Mouse (Mus musculus) c-Kit-negative CD71-positive TER-119-positive erythroid progenitor cells, embryonic 14.5 days (primary cell): ENCODE data around the gene Gm7247.
"Not testable (repeated sequence)": the region's sequence is repeated elsewhere in the genome, so short reads cannot be mapped to it uniquely, and the experiment has no call there.

Experiments
- DNase-seq: peaks from one replicate; pipeline ENCODE4 v3.0.0-alpha.2; 2013; ENCODE audit warnings: low read depth, low spot score

The Gm7247 gene

DNA sequence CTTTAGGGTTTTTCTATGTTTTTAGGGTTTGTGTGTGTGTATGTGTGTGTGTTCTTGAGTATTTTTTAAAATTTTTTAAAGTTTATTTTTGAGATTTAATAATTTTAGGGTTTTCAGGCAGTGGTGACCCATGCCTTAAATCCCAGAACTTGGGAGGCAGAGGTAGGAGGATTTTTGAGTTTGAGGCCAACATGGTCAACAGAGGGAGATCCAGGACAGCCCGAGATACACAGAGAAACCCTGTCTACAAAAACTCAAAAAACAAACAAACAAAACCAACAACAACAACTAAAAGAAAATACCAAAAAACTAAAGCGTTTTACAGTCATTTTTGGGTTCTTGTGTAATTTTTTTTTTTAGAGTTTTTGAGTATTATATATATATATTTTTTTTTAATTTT is 134.2 kb downstream of the Gm7247 start:
- no peak for DNase-seq

DNA sequence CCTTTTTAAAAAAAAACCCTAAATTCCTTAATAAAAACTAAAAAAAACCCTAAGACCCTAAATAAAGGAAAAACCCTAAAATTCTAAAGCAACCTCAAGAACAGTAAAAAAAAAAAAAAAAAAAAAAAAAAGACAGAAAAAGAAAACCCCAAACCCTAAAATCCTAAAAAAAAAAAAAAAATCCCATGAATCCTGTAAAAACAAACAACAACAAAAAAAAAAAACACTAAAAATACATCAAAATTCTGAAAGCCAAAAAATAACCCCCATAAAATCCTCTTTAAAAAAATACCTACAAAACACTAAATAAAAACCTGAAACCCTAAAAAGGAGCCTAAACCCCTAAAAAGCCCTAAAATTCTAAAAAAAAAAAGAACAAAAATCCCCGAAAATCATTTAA is 135.4 kb downstream of the Gm7247 start:
- no peak for DNase-seq

DNA sequence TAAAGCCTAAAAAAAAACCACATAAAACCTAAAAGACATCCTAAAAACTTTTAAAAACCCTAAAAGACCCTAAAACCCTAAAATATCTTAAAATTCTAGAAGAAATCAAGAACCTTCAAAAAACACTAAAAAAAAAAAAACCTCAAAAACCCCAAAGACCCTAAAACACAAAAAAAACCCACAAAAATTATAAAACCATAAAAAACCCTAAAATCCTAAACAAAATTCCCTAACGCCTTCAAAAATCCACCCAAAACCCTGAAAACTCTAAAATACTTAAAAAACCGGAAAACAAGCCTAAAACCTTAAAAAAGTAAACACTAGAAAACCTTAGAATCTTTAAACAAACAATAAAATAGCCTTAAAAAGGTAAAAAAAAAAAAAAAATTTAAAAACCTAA is 136.4 kb downstream of the Gm7247 start:
- no peak for DNase-seq

DNA sequence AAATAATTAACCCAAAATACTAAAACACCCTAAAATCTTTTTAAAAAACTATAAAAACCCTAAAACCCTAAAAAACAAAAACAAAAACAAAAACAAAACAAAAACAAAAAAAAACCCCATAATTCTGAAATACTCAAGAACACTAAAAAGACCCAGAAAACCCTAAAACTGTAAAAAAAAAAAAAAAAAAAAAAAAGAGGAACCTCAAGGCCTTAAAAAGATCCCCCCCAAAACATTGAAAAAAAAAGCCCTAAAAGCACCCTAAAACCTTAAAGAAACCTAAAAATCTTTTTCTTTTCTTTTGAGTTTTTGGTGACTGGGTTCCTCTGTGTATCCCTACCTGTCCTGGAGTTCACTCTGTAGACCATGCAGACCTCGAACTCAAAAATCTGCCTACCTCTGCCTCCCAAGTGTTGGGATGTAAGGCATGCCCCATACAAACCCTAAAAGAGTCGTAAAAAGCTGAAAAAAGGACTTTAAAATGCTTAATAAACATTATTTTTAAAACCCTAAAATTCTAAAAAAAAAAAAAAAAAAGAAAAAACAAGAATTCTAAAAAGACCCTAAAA is 138.2 kb downstream of the Gm7247 start:
- DNase-seq: no peak

DNA sequence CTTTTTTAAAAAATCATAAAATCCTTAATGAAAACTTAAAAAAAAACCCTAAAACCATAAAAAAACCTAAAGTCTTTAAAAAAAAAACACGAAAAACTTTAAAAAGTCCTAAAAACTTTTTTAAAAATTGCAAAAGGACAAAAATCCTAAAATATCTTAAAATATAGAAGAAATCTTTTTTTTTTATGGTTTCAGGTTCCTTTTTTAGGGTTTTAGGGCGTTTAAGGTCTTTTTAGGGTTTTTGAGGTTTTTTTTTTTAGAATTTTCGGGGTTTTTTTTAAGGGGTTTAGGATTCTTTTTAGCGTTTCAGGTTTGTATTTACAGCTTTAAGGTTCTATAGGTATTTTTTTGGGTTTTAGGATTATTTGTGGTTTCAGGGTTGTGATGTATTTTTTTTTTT is 138.9 kb downstream of the Gm7247 start:
- DNase-seq: no peak

DNA sequence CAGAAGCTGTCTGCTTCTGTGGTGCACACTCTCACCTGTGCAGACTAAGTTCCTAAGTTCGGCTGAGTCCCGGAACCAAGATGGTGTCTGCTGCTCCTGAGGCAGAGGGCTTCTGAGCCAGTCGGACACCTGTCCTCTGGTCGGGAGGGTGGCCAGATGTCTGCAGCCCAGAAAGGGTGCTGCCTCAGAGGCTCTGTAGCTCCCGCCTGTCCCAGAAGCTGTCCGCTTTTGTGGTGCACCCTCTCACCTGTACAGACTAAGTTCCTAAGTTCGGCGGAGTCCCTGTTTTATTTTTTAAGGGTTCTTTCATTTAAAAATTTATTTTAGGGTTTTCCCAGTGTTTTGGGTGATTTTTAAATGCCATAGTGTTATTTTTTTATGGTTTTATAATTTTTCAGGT is 145.9 kb downstream of the Gm7247 start:
- DNase-seq: no peak

DNA sequence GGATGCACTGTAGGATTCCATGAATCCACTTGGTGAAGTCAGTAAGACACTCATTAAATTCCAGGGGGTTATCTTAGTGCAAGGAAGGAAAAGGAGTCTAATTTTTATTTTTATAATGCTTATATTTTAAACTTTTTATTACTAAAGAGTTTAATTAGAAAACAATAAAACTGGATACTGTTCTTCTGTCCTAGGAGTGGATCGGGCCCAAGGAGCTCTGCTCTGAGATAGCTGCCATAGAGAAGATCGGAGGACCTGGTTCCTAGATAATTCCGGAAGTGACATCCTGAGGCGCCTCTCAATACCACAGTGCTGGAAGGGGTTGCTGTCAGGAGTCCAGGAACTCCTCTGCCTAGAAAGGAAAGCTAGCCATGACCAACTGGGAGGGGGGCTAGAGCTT is 190.9 kb downstream of the Gm7247 start, which contains the start of gene Gm5622:
Gm5622 (plus strand) TSS at position 301 of the 400 bp plus-strand sequence.
- DNase-seq: no peak

DNA sequence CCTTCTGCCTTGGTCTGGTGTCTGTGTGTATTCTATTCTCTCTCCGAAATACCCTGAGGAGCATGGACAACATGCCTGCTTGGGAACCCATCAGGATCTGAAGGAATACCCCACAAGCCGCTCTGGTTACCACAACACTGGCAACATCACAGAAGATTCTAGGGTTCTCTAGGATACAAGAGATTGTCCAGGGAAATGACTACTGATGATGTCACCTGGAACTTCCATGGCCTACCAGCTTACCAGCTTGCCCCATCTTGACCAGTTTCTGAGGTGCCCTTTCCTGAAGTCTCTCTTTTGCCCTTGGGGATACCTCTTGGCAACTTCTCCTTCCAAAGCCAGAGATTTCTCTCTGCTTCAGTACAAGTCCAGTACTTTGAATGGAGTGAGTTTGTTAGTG is 212.4 kb downstream of the Gm7247 start, which contains the start of gene Gm17175:
Gm17175 (minus strand) TSS at position 101 of the 400 bp plus-strand sequence.
- DNase-seq: not testable (repeated sequence)

DNA sequence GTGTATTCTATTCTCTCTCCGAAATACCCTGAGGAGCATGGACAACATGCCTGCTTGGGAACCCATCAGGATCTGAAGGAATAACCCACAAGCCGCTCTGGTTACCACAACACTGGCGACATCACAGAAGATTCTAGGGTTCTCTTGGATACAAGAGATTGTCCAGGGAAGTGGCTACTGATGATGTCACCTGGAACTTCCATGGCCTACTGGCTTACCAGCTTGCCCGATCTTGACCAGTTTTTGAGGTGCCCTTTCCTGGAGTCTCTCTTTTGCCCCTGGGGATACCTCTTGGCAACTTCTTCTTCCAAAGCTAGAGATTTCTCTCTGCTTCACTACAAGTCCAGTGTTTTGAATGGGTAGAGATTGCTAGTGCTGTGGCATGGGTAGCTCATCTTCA is 230.5 kb downstream of the Gm7247 start, which contains the start of gene Gm17174:
Gm17174 (minus strand) TSS at position 101 of the 400 bp plus-strand sequence.
- DNase-seq: not testable (repeated sequence)

DNA sequence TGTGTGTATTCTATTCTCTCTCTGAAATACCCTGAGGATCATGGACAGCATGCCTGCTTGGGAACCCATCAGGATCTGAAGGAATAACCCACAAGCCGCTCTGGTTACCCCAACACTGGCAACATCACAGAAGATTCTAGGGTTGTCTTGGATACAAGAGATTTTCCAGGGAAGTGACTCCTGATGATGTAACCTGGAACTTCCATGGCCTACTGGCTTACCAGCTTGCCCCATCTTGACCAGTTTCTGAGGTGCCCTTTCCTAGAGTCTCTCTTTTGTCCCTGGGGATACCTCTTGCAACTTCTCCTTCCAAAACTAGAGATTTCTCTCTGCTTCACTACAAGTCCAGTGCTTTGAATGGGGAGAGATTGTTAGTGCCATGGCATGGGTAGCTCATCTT is 249.7 kb downstream of the Gm7247 start, which contains the start of gene Gm17078:
Gm17078 (minus strand) TSS at position 101 of the 400 bp plus-strand sequence.
- DNase-seq: no peak
